Mouse (Mus musculus) kidney, postnatal 4 days (tissue): ENCODE data around the gene Rbpj.
"Not testable (repeated sequence)": the region's sequence is repeated elsewhere in the genome, so short reads cannot be mapped to it uniquely, and the experiment has no call there.

Experiments used
- DNase-seq, 2 experiments: peaks; one replicate each; pipeline ENCODE4 v3.0.0; 2021; ENCODE audit warnings: mixed read lengths in 2 of 2

The Rbpj gene

GRCm38 (mm10) chr5:53511426-53511825 is 45.5 kb downstream of the Rbpj start:
- no peak for DNase-seq

DNA sequence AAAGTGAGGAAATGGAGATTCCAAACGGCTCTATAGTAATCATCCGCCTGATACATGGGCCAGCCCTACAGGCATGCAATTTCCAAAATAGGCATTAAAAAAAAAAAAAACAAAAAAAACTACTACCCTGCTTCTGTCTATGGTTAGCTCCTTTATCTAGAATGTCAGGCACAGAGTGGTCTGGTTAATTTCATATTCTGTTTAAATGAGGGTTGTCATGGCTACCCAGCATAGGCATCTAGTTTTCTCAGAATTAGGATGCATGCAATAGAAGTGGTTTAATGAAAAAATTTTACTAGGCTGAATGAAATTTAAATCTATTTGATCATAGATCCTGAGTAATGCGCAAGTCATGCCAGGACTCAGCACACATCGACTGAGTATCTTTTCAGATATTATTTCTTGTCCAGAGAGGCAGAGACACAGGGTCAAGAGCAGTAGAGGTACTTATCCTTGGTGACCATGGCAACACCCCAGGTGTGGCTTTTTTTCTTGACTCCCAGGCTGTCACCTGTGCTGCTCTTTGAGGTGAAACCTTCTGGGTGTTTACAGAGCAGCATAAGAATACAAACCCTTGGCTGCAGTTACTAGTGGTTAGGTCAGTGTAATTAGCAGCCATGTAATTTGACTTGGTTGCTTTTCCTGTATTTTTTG is 49.1 kb downstream of the Rbpj start:
- DNase-seq: no peak

DNA sequence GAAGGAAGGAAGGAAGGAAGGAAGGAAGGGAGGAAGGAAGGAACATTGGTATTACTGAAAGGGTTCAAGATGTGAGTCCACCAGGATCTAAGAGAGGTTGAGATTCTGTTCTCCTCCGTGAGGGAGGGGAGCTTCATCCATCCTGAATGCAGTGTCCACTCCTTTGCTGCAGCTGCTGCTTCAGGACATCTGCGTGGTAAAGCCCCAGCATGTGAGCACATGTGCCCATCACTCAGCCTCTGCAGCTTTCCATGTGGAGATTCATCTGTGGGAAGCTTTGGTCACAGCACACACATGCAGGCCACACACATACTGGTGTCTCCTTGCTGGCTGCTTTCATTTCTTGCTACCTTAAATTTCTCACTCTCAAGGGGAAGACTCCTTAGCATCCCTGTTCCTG is 50.5 kb downstream of the Rbpj start:
- DNase-seq: no peak

DNA sequence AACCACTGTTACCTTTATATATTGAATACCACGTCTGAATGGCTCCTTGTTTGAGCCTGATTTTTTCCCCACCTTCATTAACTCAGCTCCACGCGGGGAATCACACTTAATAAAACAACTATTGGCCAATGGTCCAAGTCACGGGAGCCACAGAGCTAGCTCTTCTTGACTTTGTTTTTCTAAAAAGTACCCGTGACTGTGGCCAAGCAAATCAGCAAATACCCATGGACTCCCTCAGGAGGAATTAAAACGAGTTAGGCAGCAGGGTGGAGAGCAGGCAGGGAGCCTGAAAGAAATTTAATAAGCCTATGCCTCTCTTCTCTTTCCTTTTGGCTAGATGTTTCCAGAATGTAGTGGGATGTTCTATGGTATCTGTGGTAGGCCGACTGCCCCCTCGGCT is 51.9 kb downstream of the Rbpj start:
- no peak for DNase-seq

GRCm38 (mm10) chr5:53519131-53519530 is 53.2 kb downstream of the Rbpj start:
- no peak for DNase-seq

- DNase-seq: no peak
These were observed 54.1 kb downstream of the Rbpj start for GRCm38 (mm10) chr5:53519998-53520577.

GRCm38 (mm10) chr5:53523046-53523445 is 57.1 kb downstream of the Rbpj start:
- peak; percentile 68 to 76 for DNase-seq

GRCm38 (mm10) chr5:53524162-53524561 is 58.2 kb downstream of the Rbpj start:
- DNase-seq: no peak

- no peak for DNase-seq
These were observed 58.9 kb downstream of the Rbpj start for GRCm38 (mm10) chr5:53524831-53525230.

DNA sequence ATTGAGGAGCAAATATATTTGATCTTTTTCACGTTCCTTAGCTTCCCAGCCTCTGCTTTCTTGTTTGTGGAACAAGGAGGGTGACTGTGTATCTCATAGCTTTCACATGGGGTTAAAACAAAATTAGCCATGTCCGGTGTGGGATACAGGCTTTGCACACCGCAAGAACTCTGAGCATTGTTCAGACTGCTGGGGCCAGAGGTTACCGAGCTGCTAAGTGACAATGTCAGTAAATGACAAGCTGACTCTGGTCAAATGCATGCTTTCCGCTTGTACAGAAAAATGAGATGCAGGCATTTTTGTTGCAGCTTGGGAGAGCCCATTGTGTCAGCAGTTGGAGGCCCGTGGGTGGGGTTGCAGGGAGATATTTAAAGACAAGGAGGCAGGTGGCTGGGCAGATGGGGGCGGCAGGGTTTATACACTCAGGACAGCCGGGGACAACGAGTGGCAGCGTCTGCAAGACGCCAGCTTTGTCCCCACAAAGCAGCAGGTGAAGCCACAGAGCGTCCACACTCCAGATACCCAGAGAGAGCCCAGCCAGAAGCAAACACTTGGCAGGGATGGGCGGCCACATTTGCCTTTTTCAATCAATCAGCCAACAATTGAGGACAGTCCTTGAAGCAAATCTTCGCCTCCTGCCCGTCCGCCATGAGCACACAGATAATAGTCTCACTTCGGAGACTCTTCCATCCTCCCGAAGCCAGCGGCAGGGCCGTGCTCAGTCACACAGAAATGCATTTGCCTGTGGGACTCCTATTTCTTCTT is 59.5 kb downstream of the Rbpj start:
- peak in 1 of 2 experiments; percentile 19 for DNase-seq

DNA sequence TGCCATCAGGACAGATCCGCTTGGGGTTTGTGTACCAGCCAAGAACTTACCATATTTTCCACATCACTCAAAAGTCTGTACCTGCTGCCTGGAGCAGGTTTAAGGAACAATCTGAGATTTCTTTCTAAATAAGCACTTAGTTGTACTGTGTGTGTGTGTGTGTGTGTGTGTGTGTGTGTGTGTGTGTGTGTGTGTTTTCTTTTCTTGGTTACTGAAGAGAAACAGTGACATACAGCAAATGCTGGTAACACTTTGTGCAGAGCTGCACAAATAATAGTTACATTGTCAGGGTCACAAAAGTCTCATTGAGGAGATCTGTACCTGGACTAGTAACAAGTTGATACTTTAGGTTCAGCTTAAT is 60.1 kb downstream of the Rbpj start:
- DNase-seq: no peak

GRCm38 (mm10) chr5:53529846-53530245 is 63.9 kb downstream of the Rbpj start:
- DNase-seq: peak in 1 of 2 experiments; percentile 24

DNA sequence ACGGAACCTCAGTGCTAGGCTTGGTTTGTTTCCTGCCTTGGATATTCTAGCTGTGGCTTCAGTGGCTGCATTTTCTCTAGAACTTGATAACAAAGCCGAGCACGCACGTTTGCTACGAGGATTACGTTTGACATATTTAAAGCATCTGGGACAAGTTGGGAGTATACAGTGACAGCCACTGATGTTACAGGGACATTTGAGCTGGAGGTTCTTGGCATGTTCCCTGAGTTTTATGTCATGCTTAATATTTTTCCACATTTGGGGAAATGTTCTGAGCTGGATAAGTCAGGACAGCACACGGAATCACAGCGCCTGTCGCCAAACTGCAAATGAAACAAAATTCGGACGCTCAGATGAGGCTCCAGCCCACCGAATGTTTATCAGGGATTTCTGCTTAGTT is 69.1 kb downstream of the Rbpj start:
- DNase-seq: no peak

- DNase-seq: no peak
These were observed 70.9 kb downstream of the Rbpj start for GRCm38 (mm10) chr5:53536635-53537554.

GRCm38 (mm10) chr5:53539860-53540633 is 74.1 kb downstream of the Rbpj start:
- no peak for DNase-seq

DNA sequence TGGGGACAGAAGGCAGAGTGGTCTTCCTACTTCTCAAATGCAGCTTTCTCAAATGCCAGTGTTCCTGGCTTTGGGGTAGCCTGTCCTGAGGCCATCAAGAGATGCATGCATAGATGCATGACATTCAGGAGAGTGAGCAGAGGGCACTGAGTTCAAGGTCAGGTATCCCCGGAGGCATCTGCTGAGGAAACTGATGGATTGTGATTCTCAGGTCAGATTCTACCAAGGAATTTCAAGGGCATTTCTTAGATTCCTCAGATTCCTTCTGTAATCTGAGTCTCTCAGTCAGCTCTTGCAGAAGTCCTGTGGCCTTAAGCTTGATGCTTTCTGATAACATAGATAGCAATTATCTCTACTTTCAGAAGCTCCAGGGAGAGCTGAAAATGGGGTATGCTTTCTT is 76.1 kb downstream of the Rbpj start:
- DNase-seq: no peak

GRCm38 (mm10) chr5:53543399-53543798 is 77.4 kb downstream of the Rbpj start:
- DNase-seq: no peak

DNA sequence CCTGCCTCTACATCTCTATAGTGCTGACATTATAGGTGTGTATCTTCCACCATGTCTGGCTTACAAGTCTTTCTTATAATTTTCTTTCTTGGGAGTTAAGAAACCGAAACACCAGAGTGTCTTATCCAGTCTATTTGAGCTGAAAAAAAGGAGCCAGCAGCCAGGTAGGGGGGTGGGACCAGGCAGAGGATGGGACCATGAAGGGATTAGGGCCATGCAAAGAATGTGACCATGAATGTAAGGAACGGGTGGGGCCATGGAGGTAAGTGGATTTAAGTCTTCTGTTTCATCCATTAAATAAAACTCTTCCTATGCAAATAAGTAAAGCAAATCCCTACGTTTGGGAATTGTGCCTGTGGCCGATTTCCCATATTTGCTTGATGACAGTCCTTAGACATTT is 78.0 kb downstream of the Rbpj start:
- DNase-seq: no peak

DNA sequence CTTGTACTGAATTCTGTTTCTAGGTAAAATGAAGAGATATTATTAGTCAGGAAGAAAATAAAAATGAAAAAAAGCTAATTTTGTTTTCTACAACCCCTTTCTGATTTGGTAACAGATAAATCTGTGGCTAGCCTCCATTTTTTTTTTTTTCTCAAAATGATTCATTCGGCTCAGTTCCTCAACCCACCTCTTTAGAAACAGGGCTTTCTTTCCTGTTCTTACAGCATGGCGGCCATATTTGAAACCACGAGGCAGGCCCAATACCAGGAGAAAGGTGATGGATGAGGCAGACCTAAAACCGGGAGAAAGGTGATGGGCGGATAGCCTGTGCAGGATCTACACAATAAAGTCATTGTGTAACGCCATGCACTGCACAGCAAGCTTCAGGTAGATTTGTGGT is 80.5 kb downstream of the Rbpj start:
- DNase-seq: no peak

- peak; percentile 21 to 34 for DNase-seq
These were observed 81.1 kb downstream of the Rbpj start for GRCm38 (mm10) chr5:53546979-53547472.

- not testable (repeated sequence) for DNase-seq
These were observed 84.4 kb downstream of the Rbpj start for GRCm38 (mm10) chr5:53550329-53550728.

DNA sequence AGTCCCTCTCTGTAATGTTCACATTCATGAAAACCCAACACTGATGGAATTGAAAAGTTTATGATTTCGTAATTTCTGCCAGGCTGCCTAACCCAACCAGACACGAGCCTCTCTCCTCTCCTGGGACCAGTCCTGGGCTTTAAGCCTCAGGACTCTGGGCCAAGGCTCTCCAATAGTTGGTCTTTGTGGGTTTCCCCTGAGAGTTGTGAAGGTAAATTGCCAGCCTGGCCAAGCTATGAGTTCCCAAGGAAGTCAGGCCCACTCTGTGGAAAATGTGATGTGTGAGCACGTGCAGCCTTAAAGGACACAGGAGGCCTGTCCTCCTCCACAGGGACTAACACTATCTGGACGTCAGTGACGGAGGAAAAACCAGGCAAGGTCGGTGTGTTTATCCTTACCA is 85.4 kb downstream of the Rbpj start:
- no peak for DNase-seq
